Mouse (Mus musculus): ENCODE measurements around the gene Tubd1.
A peak's percentile ranks its signal among the peaks of the same experiment; 100 is the strongest.

Tubd1 gene

GRCm38 (mm10) chr11:86568425-86568824 lies 23.6 kb downstream of the Tubd1 start:
- no peak for DNase-seq

- no peak for DNase-seq
These were observed 25.5 kb downstream of the Tubd1 start for GRCm38 (mm10) chr11:86570261-86570746.

GRCm38 (mm10) chr11:86571047-86571855 lies 26.5 kb downstream of the Tubd1 start:
- DNase-seq: no peak

- no peak for DNase-seq
These were observed 27.1 kb downstream of the Tubd1 start for GRCm38 (mm10) chr11:86571871-86572270.

GRCm38 (mm10) chr11:86572623-86573022 lies 27.8 kb downstream of the Tubd1 start:
- no peak for DNase-seq

- DNase-seq: peak; percentile 44 to 58
These were observed 28.9 kb downstream of the Tubd1 start for GRCm38 (mm10) chr11:86573646-86574231.

GRCm38 (mm10) chr11:86574408-86574807 lies 29.6 kb downstream of the Tubd1 start:
- DNase-seq: no peak

- no peak for DNase-seq
These were observed 31.0 kb downstream of the Tubd1 start for GRCm38 (mm10) chr11:86575632-86576378.

GRCm38 (mm10) chr11:86577231-86577630 lies 32.4 kb downstream of the Tubd1 start:
- peak in 1 of 2 experiments; percentile 23 for DNase-seq

GRCm38 (mm10) chr11:86578106-86578808 lies 33.5 kb downstream of the Tubd1 start:
- DNase-seq: no peak

GRCm38 (mm10) chr11:86578809-86579730 lies 34.3 kb downstream of the Tubd1 start:
- DNase-seq: peak; percentile 57 to 61

- no peak for DNase-seq
These were observed 35.0 kb downstream of the Tubd1 start for GRCm38 (mm10) chr11:86579731-86580318.

- DNase-seq: no peak
These were observed 35.7 kb downstream of the Tubd1 start for GRCm38 (mm10) chr11:86580319-86581113.

GRCm38 (mm10) chr11:86581250-86581753 lies 36.5 kb downstream of the Tubd1 start:
- DNase-seq: peak; percentile 42 to 52

GRCm38 (mm10) chr11:86581943-86582542 lies 37.3 kb downstream of the Tubd1 start:
- DNase-seq: peak; percentile 30 to 45

- no peak for DNase-seq
These were observed 37.9 kb downstream of the Tubd1 start for GRCm38 (mm10) chr11:86582543-86583260.

- no peak for DNase-seq
These were observed 38.6 kb downstream of the Tubd1 start for GRCm38 (mm10) chr11:86583313-86583825.

- no peak for DNase-seq
These were observed 39.5 kb downstream of the Tubd1 start for GRCm38 (mm10) chr11:86583990-86584897.
